Mouse (Mus musculus): Measurements from ENCODE around the gene Gadl1. TPM values are rescaled to one million over a fixed set of nuclear protein-coding genes. Genes with fewer than 3 reads are reported as not detected.

The Gadl1 gene
- polyA plus RNA-seq, 2 experiments, result 0.69 to 1.4 TPM

DNA sequence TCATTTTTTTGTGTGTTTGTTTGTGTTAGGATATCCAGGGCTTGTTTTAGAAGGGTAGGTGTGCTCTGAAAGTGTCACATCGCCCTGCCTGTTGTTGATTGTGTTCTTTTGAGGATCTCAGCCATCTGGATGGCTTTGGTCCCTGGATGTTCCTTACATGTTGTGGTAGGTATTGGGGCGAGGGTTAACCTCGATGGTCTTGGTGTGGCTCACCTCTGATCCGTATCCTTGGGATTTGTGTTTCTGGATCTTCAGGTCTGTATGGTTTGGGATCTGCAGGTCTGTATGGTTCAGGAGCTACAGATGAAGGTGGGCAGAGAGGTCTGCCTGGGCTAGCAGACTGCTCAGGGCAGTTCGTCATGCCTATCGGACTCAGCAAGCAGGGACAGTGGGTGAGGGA, 28.8 kb upstream of the Gadl1 start:
- no peak overlapping the region for H3K9ac ChIP-seq (ENCODE audit: low read depth, low read length, severe bottlenecking)
- no peaks in the 10 kb centered on the region for H3K36me3 ChIP-seq (ENCODE audit: control insufficient read depth, insufficient read depth, low read length)
- TF ChIP-seq POLR2A (IDR thresholded peaks at IDR 0.05; ENCODE audit: borderline replicate concordance, extremely low read depth, insufficient read depth, insufficient read length), result no peak
- ATAC-seq (ENCODE audit: low FRiP score, low read depth) (no peak), DNase-seq (ENCODE audit: low spot score) (no peak)
- H3K27ac ChIP-seq (replicated peaks; ENCODE audit: low read depth, low read length), result no peak overlapping the region
- H3K27me3 ChIP-seq (ENCODE audit: control insufficient read depth, insufficient read depth, low read length), result no peaks in the 10 kb centered on the region
- no peaks in the 10 kb centered on the region for H3K4me1 ChIP-seq (ENCODE audit: control insufficient read depth, insufficient read depth, low read length)
- H3K4me3 ChIP-seq (replicated peaks; ENCODE audit: low read length), result no peak overlapping the region
- H3K4me2 ChIP-seq (replicated peaks; ENCODE audit: low read depth, low read length, severe bottlenecking), result no peak overlapping the region
- 92% methylated on average over 6 of the region's 6 CpGs for WGBS
- peaks cover 5% of the 10 kb centered on the region; the same call in 1 of the 2 replicates for H3K9me3 ChIP-seq (ENCODE audit: control insufficient read depth, low read length)

DNA sequence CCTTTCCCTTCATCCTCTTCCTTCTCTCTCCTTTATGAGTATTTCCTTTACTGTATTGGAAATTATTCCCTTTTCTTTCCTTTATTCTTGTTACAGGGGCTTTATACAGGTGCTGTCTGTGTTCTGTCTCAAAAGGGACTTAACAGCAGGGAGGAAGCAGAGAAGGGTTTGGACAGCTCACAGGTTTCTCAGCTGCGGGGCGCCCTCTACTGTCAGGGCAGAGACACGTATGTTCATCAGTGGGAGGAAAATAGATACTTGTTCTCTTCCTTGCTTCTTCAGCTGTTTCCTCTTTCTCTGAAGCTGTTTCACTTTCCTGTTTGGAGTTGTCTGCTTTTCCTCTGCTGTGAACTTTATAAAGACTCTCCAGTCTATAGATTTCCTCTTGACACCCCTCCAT, 28.1 kb upstream of the Gadl1 start:
- no peak for ATAC-seq (ENCODE audit: low FRiP score, low read depth)

DNA sequence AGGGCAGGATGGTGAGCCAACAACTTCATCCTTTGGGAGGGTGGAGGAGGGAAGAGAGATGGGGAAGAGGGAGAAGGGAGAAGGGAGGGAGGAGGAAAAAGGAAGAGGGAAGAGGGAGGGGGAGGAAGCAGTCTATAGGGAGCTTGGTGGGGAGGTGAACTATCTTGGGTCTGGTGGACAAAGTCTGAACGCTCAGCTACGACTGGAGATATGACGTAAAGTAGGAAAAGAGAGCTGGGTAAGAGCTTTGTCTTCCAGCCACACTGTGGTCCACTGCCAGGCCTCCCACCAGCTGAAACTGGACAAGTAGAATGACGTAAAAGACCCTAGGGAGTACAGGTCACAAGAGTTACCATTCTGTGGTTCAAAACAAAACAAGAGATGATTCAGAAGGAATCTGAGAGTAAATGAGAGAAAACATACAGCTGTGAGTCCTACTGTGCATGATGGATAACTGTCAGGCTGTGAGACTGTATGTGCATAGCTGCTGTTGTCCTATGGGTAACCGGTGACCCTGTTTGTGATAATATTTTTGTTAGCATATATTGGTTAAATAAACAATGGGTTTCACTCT, 26.5 kb upstream of the Gadl1 start:
- no peak overlapping the region for H3K9ac ChIP-seq (ENCODE audit: low read depth, low read length, severe bottlenecking)
- no peak overlapping the region for H3K27ac ChIP-seq (replicated peaks; ENCODE audit: low read depth, low read length)
- H3K27me3 ChIP-seq (ENCODE audit: control insufficient read depth, insufficient read depth, low read length), result no peaks in the 10 kb centered on the region
- no peaks in the 10 kb centered on the region for H3K36me3 ChIP-seq (ENCODE audit: control insufficient read depth, insufficient read depth, low read length)
- H3K9me3 ChIP-seq (ENCODE audit: control insufficient read depth, low read length), result no peaks in the 10 kb centered on the region
- no peak overlapping the region for H3K4me3 ChIP-seq (replicated peaks; ENCODE audit: low read length)
- no peak for DNase-seq (ENCODE audit: low spot score)
- WGBS, result 86% methylated on average over 5 of the region's 5 CpGs
- no peak for ATAC-seq (ENCODE audit: low FRiP score, low read depth)
- no peaks in the 10 kb centered on the region for H3K4me1 ChIP-seq (ENCODE audit: control insufficient read depth, insufficient read depth, low read length)
- TF ChIP-seq POLR2A (IDR thresholded peaks at IDR 0.05; ENCODE audit: borderline replicate concordance, extremely low read depth, insufficient read depth, insufficient read length), result no peak
- H3K4me2 ChIP-seq (replicated peaks; ENCODE audit: low read depth, low read length, severe bottlenecking), result no peak overlapping the region

More for the DNA sequence above, 28.1 kb upstream of the Gadl1 start:
- Histone ChIP-seq H3K27me3 (ENCODE audit: control insufficient read depth, insufficient read depth, low read length) (no peaks in the 10 kb centered on the region), H3K36me3 (ENCODE audit: control insufficient read depth, insufficient read depth, low read length) (no peaks in the 10 kb centered on the region), H3K4me1 (ENCODE audit: control insufficient read depth, insufficient read depth, low read length) (no peaks in the 10 kb centered on the region), H3K4me2 (replicated peaks; ENCODE audit: low read depth, low read length, severe bottlenecking) (no peak overlapping the region), H3K9ac (ENCODE audit: low read depth, low read length, severe bottlenecking) (no peak overlapping the region), H3K27ac (replicated peaks; ENCODE audit: low read depth, low read length) (no peak overlapping the region), H3K9me3 (ENCODE audit: control insufficient read depth, low read length) (peaks cover 5% of the 10 kb centered on the region; the same call in 1 of the 2 replicates), H3K4me3 (replicated peaks; ENCODE audit: low read length) (no peak overlapping the region)
- no peak for TF ChIP-seq POLR2A (IDR thresholded peaks at IDR 0.05; ENCODE audit: borderline replicate concordance, extremely low read depth, insufficient read depth, insufficient read length)
- 88% methylated on average over 3 of the region's 3 CpGs for WGBS
- no peak for DNase-seq (ENCODE audit: low spot score)

- Histone ChIP-seq H3K9me3 (ENCODE audit: control insufficient read depth, low read length) (no peaks in the 10 kb centered on the region), H3K4me2 (replicated peaks; ENCODE audit: low read depth, low read length, severe bottlenecking) (no peak overlapping the region), H3K27ac (replicated peaks; ENCODE audit: low read depth, low read length) (no peak overlapping the region), H3K27me3 (ENCODE audit: control insufficient read depth, insufficient read depth, low read length) (no peaks in the 10 kb centered on the region), H3K36me3 (ENCODE audit: control insufficient read depth, insufficient read depth, low read length) (no peaks in the 10 kb centered on the region), H3K4me3 (replicated peaks; ENCODE audit: low read length) (no peak overlapping the region), H3K9ac (ENCODE audit: low read depth, low read length, severe bottlenecking) (no peak overlapping the region), H3K4me1 (ENCODE audit: control insufficient read depth, insufficient read depth, low read length) (no peaks in the 10 kb centered on the region)
- no peak for TF ChIP-seq POLR2A (IDR thresholded peaks at IDR 0.05; ENCODE audit: borderline replicate concordance, extremely low read depth, insufficient read depth, insufficient read length)
- 78% methylated on average over 5 of the region's 5 CpGs for WGBS
- ATAC-seq (ENCODE audit: low FRiP score, low read depth) (no peak), DNase-seq (ENCODE audit: low spot score) (no peak)
Measured at GRCm38 (mm10) chr9:115883413-115883812, 25.8 kb upstream of the Gadl1 start.

GRCm38 (mm10) chr9:115887571-115887970, 21.7 kb upstream of the Gadl1 start:
- Histone ChIP-seq H3K4me2 (replicated peaks; ENCODE audit: low read depth, low read length, severe bottlenecking) (no peak overlapping the region), H3K9ac (ENCODE audit: low read depth, low read length, severe bottlenecking) (no peak overlapping the region), H3K4me3 (replicated peaks; ENCODE audit: low read length) (no peak overlapping the region), H3K27me3 (ENCODE audit: control insufficient read depth, insufficient read depth, low read length) (no peaks in the 10 kb centered on the region), H3K27ac (replicated peaks; ENCODE audit: low read depth, low read length) (no peak overlapping the region), H3K4me1 (ENCODE audit: control insufficient read depth, insufficient read depth, low read length) (no peaks in the 10 kb centered on the region), H3K36me3 (ENCODE audit: control insufficient read depth, insufficient read depth, low read length) (no peaks in the 10 kb centered on the region), H3K9me3 (ENCODE audit: control insufficient read depth, low read length) (no peaks in the 10 kb centered on the region)
- WGBS, result 93% methylated on average over 5 of the region's 5 CpGs
- TF ChIP-seq POLR2A (IDR thresholded peaks at IDR 0.05; ENCODE audit: borderline replicate concordance, extremely low read depth, insufficient read depth, insufficient read length), result no peak
- ATAC-seq (ENCODE audit: low FRiP score, low read depth) (no peak), DNase-seq (ENCODE audit: low spot score) (no peak)

DNA sequence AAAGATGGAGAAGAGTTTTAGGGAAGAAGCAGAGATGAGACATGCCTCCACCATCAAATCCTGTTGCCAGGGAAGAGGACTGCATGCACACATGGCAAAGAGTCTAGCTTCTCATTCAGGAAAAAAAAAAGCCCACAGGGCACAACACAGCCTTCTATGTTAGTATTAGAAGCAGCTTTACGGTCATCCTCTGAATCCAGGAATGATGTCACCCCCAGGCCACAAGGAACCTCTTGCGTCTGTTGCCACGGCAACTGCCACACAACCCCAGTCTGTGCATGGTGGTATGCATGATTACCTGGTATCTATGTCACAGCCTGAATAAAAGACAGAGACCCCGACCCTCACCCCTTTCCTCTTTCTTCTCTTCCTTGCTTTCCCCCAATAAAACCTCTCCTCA, 16.1 kb upstream of the Gadl1 start:
- H3K27me3 ChIP-seq (ENCODE audit: control insufficient read depth, insufficient read depth, low read length), result no peaks in the 10 kb centered on the region
- no peak for TF ChIP-seq POLR2A (IDR thresholded peaks at IDR 0.05; ENCODE audit: borderline replicate concordance, extremely low read depth, insufficient read depth, insufficient read length)
- no peak overlapping the region for H3K4me3 ChIP-seq (replicated peaks; ENCODE audit: low read length)
- H3K36me3 ChIP-seq (ENCODE audit: control insufficient read depth, insufficient read depth, low read length), result no peaks in the 10 kb centered on the region
- no peak overlapping the region for H3K27ac ChIP-seq (replicated peaks; ENCODE audit: low read depth, low read length)
- no peak overlapping the region for H3K9ac ChIP-seq (ENCODE audit: low read depth, low read length, severe bottlenecking)
- DNase-seq (ENCODE audit: low spot score) (no peak), ATAC-seq (ENCODE audit: low FRiP score, low read depth) (no peak)
- no peak overlapping the region for H3K4me2 ChIP-seq (replicated peaks; ENCODE audit: low read depth, low read length, severe bottlenecking)
- no peaks in the 10 kb centered on the region for H3K4me1 ChIP-seq (ENCODE audit: control insufficient read depth, insufficient read depth, low read length)
- 60% methylated on average over 4 of the region's 4 CpGs for WGBS
- H3K9me3 ChIP-seq (ENCODE audit: control insufficient read depth, low read length), result no peaks in the 10 kb centered on the region

Measured in limb, embryonic 14.5 days (tissue).